Mouse (Mus musculus): Measurements from ENCODE around the gene Prkca.

Gene Prkca

DNA sequence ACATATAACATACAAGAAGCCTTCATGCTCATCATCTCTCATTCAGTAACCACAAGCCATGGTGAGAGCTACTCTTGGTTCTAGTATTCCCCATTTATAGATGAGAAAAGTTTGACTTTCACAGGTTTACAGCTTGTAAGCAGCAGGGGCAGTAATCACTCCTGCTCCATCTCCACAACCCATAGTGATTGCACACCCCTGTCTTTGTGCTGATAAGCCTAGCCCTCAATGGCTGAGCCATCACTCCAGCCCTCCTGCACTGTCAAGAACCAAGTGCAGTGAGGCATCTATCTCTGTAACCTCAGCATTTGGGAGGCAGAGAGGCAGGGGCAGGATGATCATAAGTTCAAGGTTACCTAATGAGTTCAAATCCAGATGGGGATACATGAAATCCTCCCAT, 48.4 kb downstream of the Prkca start:
- no peak for DNase-seq (ENCODE audit: low spot score)

- no peak for DNase-seq (ENCODE audit: low spot score)
These were observed 49.4 kb downstream of the Prkca start for GRCm38 (mm10) chr11:108294305-108294813.

- no peak for DNase-seq (ENCODE audit: low spot score)
These were observed 49.9 kb downstream of the Prkca start for GRCm38 (mm10) chr11:108293843-108294242.

DNA sequence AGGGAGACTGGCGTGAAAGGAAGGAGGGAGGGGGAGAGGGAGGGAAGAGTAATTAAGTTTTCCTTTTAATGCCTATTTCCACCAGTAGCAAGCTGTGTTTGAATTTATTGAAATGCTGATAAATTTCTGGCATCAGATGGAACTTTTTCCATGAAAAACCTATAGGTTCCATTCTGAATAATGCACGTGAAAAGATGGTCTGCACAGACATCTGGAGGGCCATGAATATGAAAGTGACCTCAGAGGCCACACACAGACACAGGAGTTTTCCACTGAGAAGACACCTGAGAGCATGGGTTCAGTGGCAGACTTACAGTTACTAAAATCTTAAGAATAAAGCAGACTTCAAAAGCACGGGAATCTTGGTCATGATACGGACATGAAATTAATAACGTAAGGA, 54.5 kb downstream of the Prkca start:
- DNase-seq (ENCODE audit: low spot score) = no peak

GRCm38 (mm10) chr11:108287321-108287720, 56.4 kb downstream of the Prkca start:
- DNase-seq (ENCODE audit: low spot score) = no peak

DNA sequence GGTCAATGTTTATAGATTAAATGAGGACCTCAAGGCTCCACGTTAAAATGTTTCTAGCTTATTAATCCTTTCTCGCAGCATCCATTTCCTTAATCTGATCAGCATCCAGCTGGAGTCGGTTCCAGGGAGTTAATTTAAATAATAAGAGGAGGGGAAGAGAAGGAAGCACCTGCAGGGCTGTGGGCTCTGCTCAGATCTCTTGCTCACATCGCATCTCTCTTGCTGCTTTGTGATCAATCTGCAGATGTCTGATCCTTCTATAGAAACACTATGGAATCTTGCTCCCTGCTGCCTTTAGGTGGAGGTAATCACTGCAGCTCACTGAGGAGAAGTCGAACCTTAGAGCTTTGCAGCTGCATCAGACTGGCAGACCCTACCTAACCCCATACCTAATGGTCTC, 58.7 kb downstream of the Prkca start:
- no peak for DNase-seq (ENCODE audit: low spot score)

- no peak for DNase-seq (ENCODE audit: low spot score)
These were observed 60.8 kb downstream of the Prkca start for GRCm38 (mm10) chr11:108282850-108283459.

- no peak for DNase-seq (ENCODE audit: low spot score)
These were observed 63.9 kb downstream of the Prkca start for GRCm38 (mm10) chr11:108279748-108280373.

GRCm38 (mm10) chr11:108277096-108277495, 66.6 kb downstream of the Prkca start:
- no peak for DNase-seq (ENCODE audit: low spot score)

- no peak for DNase-seq (ENCODE audit: low spot score)
These were observed 67.6 kb downstream of the Prkca start for GRCm38 (mm10) chr11:108276148-108276547.

- DNase-seq (ENCODE audit: low spot score) = no peak
These were observed 69.7 kb downstream of the Prkca start for GRCm38 (mm10) chr11:108274046-108274445.

DNA sequence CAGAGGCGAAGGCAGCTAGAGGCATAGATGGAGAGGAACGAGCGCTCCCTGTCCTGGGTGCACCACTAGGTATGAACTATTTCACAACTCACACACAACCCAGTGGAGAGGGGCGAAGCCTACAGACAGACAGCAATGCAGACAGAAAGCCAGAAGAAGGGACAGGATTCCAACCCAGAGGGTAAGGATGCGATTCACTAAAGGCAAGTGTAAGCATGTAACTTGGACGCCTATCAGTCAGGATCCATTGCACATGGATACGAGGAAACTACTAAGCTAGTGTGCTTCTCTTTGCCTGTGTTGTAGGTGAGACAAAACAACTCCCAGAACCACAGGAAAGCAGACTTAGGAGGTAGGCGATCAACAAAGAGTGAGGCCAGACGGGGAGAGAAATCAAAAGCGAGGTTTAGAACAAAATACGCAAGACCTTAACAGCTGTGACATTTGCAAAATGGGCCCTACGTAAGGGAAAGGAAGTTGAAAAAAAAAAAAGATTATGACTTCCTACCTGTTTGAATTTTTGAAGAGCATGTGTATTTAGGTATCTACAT, 70.2 kb downstream of the Prkca start:
- no peak for DNase-seq (ENCODE audit: low spot score)

DNA sequence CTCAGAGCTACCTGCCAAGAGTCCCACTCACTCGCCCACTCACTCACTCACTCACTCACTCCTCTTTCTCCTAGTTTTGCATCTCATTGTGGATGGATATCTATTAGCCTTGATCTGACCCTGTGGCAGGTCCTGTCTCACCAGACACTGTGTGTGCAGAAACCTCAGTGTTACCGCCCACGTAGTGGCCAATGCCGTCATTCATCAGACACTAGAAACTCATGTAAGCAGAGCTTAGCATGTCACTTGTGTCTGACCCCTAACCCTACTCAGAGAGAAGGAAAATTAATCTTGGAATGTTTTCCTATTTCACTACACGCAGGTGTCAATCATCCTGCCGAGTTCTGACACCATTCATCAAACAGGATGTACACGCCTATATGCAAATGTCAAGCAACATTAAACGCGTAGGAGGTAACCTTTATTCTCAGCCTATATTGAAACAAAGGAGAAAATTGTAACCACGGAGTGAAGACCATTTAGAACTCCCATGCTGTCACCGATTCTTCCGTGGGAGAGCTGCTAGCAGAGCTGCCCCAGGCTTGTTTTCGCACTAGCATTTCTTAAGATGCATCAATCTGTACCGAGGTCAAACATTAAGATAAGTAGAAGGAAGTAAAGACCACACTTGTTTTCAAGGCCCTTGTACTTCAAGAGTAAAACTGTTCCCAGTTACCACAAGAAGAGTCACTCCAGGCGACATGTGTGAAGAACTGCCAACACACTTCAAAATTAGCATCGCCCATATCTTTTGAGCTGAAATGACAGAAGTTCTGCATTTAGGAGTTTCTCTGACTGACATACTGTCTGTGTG, 70.9 kb downstream of the Prkca start:
- DNase-seq (ENCODE audit: low spot score) = no peak

- DNase-seq (ENCODE audit: low spot score) = no peak
These were observed 72.4 kb downstream of the Prkca start for GRCm38 (mm10) chr11:108271305-108271704.

- DNase-seq (ENCODE audit: low spot score) = peak; percentile 20
These were observed 74.2 kb downstream of the Prkca start for GRCm38 (mm10) chr11:108269516-108269915.

- peak; percentile 16 for DNase-seq (ENCODE audit: low spot score)
These were observed 75.1 kb downstream of the Prkca start for GRCm38 (mm10) chr11:108268421-108269322.

DNA sequence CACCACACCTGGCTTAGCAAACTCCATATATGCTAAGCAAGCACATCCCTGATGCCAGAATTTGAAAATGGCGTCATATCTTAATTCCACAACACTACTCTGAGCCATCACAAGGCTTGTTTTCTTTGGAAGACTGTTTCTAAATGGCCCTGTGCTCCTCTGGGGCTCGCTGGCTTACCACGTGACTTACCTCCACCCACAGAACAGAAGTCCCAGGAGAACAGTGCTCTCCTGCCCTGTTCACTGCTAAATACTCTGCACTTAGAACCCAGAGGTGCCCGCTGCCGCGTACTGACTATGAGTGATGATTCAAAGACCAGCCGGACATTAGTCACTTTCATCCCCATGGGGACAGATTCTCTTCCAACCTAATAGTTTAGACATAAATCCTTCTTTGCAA, 75.9 kb downstream of the Prkca start:
- peak; percentile 28 for DNase-seq (ENCODE audit: low spot score)

DNA sequence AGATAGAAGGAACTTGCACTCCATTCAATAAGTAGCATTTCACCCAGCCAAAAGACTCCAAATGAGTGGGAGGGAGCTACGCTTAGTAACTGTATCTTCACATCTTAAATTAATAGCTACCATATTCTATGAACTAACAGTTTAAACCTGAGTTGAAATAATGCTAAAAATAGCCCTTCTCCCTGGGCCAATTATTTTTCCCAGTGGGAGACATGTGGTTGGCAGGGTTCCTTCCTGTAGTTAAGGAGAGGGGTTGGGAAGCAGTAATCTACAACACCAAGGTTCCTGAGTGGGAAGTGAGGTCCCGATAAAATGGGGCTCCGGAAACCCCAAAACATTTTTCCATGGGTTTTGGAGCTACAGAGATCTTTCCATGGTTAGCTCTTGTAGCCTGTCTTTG, 76.7 kb downstream of the Prkca start:
- DNase-seq (ENCODE audit: low spot score) = peak; percentile 44

GRCm38 (mm10) chr11:108263868-108264267, 79.9 kb downstream of the Prkca start:
- no peak for DNase-seq (ENCODE audit: low spot score)

DNA sequence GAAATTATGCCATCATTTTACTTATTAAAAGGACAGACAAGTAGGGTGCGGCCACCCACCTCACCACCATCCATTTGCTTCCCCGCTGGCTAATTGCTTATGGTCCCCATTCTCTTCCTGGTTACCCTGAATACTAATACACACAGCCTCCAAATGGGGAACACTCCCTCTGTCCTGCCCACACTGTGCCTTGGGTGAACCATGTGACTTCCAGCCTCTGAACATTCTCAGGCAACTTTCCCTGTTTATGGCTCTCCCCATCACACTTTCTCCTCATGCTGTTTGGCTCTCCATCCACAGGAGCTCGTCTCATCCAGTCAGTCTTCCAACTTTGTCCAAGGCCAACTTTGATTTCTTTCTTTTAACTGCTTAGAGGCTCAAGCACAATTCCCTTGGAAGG, 80.3 kb downstream of the Prkca start:
- peak; percentile 49 for DNase-seq (ENCODE audit: low spot score)

GRCm38 (mm10) chr11:108261751-108262160, 82.0 kb downstream of the Prkca start:
- no peak for DNase-seq (ENCODE audit: low spot score)

Data from adipocyte (in vitro differentiated cells).